Mouse (Mus musculus): Measurements from ENCODE around the gene Krtap27-1. TPM values are rescaled to one million over a fixed set of nuclear protein-coding genes. Genes with fewer than 3 reads are reported as not detected.

Gene Krtap27-1
- polyA plus RNA-seq (2016; fragmentation: Nextera tagmentation; extraction: Ambion mirVana): not detected in 2 replicates

DNA sequence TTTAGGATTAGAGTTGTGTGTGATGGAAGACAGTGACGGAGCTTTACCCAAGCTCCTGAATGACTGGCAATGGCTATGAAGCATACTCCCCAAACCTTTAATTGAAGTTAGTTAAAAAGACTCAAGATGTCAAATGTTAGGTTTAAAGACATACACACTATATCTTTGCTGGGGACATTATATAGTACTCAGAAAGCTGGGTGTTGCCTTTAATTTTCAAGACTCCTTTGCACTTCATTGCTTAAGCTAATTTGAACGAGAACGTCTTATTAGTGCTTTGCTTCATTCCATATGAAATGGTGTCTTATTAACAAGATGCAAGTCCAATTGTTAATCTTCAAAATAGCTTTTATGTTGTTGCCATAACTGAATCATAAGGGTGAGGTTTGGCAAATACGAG lies at the start of gene Krtap27-1:
Krtap27-1 (minus strand) TSS at position 101 of the 400 bp plus-strand sequence.
- WGBS: 92% methylated on average over 4 of the region's 4 CpGs
- Histone ChIP-seq H3K36me3 (replicated peaks) (no peaks in the 10 kb centered on the region), H3K27me3 (replicated peaks; ENCODE audit: low read depth, poor library complexity, severe bottlenecking) (no peaks in the 10 kb centered on the region), H3K4me3 (no peak within 1 kb of the TSS), H3K9me3 (no peaks in the 10 kb centered on the region), H3K27ac (replicated peaks) (no peak within 1 kb of the TSS), H3K4me1 (no peaks in the 10 kb centered on the region)
- no peak for DNase-seq (ENCODE audit: low spot score)

DNA sequence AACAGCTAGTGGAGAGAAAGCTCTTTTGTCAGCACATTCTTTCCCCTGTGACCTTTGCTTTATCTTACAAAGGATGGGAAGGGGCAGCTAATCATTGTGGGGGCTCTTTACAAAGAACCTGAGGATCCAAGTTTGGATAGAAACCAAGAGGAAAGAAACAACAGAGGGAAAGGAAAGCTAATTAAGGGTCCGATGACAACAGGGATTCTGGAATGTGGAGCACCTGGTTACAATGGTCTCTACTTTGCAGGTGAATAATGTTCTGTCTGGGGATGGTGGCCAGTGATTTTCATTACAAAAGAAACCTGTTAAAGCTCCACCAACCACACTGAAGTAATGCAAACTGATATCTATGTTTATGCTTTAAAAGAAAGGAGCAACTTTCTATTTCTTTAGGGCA lies 48.6 kb upstream of the Krtap27-1 start:
- Histone ChIP-seq H3K27me3 (replicated peaks; ENCODE audit: low read depth, poor library complexity, severe bottlenecking) (no peaks in the 10 kb centered on the region), H3K36me3 (replicated peaks) (no peaks in the 10 kb centered on the region), H3K4me1 (0 out of 2 replicates have a peak, but pooled peaks cover 3% of the 10 kb centered on the region), H3K27ac (replicated peaks) (no peak overlapping the region), H3K4me3 (no peak overlapping the region), H3K9me3 (no peaks in the 10 kb centered on the region)
- WGBS: 19% methylated on average over 1 of the region's 1 CpGs
- DNase-seq (ENCODE audit: low spot score): no peak

DNA sequence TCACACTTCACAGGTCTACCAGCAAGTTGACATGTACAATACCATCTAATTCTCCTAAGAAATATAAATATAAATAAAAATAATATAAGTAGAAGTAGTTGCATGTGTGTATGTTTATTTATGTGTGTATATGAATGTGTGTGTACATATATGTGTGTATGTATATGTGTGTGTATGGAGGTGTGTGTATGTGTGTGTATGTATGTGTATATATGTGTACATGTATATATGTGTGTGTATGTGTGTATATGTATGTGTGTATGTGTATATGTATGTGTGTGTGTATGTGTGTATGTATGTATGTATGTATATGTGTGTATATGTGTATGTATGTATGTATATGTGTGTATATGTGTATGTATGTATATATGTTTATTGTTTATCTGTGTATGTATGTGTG lies 45.1 kb upstream of the Krtap27-1 start:
- H3K36me3 ChIP-seq (replicated peaks): no peaks in the 10 kb centered on the region
- no peaks in the 10 kb centered on the region for H3K27me3 ChIP-seq (replicated peaks; ENCODE audit: low read depth, poor library complexity, severe bottlenecking)
- H3K9me3 ChIP-seq: no peaks in the 10 kb centered on the region
- H3K4me1 ChIP-seq: no peaks in the 10 kb centered on the region
- H3K4me3 ChIP-seq: no peak overlapping the region
- no peak for DNase-seq (ENCODE audit: low spot score)
- H3K27ac ChIP-seq (replicated peaks): no peak overlapping the region

DNA sequence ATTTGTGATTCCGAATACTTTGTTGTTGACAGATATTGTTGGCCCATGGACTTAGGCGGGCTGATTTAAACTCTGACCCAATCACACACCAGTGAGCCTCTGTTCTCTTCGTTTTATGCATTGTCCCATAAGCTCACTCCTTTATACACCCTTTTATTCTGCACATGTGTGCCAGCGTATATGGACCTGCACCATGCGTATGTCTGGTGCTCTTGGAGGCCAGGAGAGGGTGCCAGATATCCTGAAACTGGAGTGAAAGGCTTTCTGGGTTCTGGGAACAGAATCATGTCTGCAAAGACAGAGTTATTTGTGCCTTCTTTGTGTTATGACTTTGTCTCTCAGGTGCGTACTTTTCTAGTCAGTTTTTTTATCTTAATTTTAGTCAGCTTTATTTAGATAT lies 39.8 kb upstream of the Krtap27-1 start:
- 78% methylated on average over 6 of the region's 6 CpGs for WGBS
- no peak for DNase-seq (ENCODE audit: low spot score)

DNA sequence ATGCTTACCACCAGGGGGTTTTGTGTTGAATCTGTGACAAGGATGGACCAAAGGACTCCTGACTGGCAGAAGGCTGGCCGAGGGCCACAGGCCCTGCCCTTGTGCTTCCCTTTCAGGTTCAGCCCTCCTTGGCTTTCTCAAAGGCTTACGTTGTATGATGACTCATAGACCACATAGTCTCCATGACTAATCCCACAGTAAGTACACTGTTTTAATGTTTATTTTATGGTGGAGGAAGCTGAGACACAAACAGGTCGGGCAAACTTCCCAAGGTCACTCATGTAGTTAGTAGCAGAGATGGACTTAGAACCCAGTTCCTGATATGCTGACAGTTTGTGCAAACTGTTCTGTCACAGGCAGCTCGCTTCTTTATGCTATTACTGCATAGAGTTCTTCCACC lies 39.3 kb upstream of the Krtap27-1 start:
- Histone ChIP-seq H3K36me3 (replicated peaks) (no peaks in the 10 kb centered on the region), H3K9me3 (no peaks in the 10 kb centered on the region), H3K4me3 (no peak overlapping the region), H3K4me1 (no peaks in the 10 kb centered on the region), H3K27me3 (replicated peaks; ENCODE audit: low read depth, poor library complexity, severe bottlenecking) (no peaks in the 10 kb centered on the region), H3K27ac (replicated peaks) (no peak overlapping the region)
- DNase-seq (ENCODE audit: low spot score): no peak
- whole genome bisulfite sequencing: 82% methylated on average over 4 of the region's 4 CpGs

More for the DNA sequence above, 39.8 kb upstream of the Krtap27-1 start:
- no peak overlapping the region for H3K27ac ChIP-seq (replicated peaks)
- no peaks in the 10 kb centered on the region for H3K9me3 ChIP-seq
- H3K4me1 ChIP-seq: no peaks in the 10 kb centered on the region
- no peak overlapping the region for H3K4me3 ChIP-seq
- no peaks in the 10 kb centered on the region for H3K36me3 ChIP-seq (replicated peaks)
- H3K27me3 ChIP-seq (replicated peaks; ENCODE audit: low read depth, poor library complexity, severe bottlenecking): no peaks in the 10 kb centered on the region

GRCm38 (mm10) chr16:88707496-88708012 lies 36.1 kb upstream of the Krtap27-1 start, which contains the start of gene 2310061N02Rik:
Gene 2310061N02Rik, minus strand, starts transcription at chr16:88707962.
- Histone ChIP-seq H3K4me3 (no peak within 1 kb of the TSS), H3K36me3 (replicated peaks) (no peaks in the 10 kb centered on the region), H3K27me3 (replicated peaks; ENCODE audit: low read depth, poor library complexity, severe bottlenecking) (no peaks in the 10 kb centered on the region), H3K27ac (replicated peaks) (no peak within 1 kb of the TSS), H3K9me3 (no peaks in the 10 kb centered on the region), H3K4me1 (no peaks in the 10 kb centered on the region)
- no peak for DNase-seq (ENCODE audit: low spot score)
- 93% methylated on average over 10 of the region's 10 CpGs for WGBS

DNA sequence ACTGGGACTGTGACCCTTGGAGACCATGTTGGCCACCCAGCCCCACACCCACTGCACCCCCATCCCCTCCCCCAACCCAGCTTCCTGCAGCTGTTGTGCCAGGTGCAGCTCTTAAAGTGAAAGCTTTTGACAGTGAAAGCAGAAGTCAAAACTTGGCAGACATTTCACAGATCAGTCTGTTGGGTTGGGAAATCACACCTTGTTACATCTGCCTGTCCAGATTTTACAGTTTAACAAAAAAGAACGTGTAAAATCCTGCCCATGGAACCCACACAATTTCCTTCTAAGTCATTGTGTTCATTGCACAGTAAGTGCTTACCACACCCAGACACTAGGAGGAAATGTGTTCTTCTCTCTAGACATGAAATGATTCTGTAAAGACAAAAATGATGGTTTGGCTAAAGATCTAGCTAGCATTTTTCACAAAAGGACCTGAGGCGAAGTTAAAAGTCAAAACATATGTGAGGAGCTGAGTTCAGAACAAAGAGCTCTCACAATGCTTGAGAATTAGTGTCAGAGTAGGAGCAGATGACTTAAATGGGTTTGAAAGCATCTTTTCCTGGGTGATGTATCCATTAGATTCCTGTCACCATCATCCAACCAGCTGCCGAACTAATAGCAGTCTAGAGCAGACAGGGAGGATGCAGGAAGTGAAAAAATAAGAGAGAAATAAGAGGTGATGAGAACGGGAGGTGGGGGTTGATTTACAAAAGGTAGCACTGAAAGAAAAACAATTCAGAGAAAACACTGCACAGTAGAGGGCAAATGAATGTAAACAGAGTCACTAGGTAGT lies 29.8 kb upstream of the Krtap27-1 start:
- WGBS: 45% methylated on average over 4 of the region's 4 CpGs

GRCm38 (mm10) chr16:88696256-88696655 lies 24.8 kb upstream of the Krtap27-1 start:
- WGBS: 82% methylated on average over 4 of the region's 4 CpGs
- DNase-seq (ENCODE audit: low spot score): no peak
- Histone ChIP-seq H3K27ac (replicated peaks) (no peak overlapping the region), H3K27me3 (replicated peaks; ENCODE audit: low read depth, poor library complexity, severe bottlenecking) (no peaks in the 10 kb centered on the region), H3K9me3 (no peaks in the 10 kb centered on the region), H3K4me3 (no peak overlapping the region), H3K4me1 (peaks cover 5% of the 10 kb centered on the region), H3K36me3 (replicated peaks) (no peaks in the 10 kb centered on the region)

More for the DNA sequence above, 29.8 kb upstream of the Krtap27-1 start:
- H3K27ac ChIP-seq (replicated peaks): peak overlapping the region; percentile 14; the same call in 1 of the 2 replicates
- H3K4me1 ChIP-seq: peaks cover 7% of the 10 kb centered on the region
- H3K36me3 ChIP-seq (replicated peaks): no peaks in the 10 kb centered on the region
- H3K27me3 ChIP-seq (replicated peaks; ENCODE audit: low read depth, poor library complexity, severe bottlenecking): no peaks in the 10 kb centered on the region
- peak; percentile 46 for DNase-seq (ENCODE audit: low spot score)
- H3K9me3 ChIP-seq: no peaks in the 10 kb centered on the region
- no peak overlapping the region for H3K4me3 ChIP-seq

DNA sequence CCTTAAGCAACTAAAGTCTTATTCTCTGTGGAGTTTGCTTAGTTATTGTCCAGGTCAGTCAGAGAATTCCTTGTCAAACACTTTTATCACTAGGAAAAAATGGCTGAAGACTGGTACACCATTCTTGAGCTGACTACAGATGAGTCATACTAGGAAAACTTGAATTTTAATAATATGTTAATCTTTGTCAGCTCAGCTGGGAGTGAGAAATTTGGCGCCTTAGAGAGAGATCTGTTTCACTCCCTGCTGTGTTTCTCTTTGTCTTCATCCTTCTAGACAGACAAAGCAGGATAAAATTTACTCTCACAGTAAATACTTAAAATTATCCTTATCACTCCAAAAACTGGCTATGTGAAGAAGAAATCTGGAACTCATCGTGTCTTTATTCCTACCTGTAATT lies 9.8 kb upstream of the Krtap27-1 start:
- 65% methylated on average over 2 of the region's 2 CpGs for WGBS
- no peaks in the 10 kb centered on the region for H3K27me3 ChIP-seq (replicated peaks; ENCODE audit: low read depth, poor library complexity, severe bottlenecking)
- DNase-seq (ENCODE audit: low spot score): no peak

GRCm38 (mm10) chr16:88679099-88679498 lies 7.6 kb upstream of the Krtap27-1 start:
- no peaks in the 10 kb centered on the region for H3K9me3 ChIP-seq
- no peaks in the 10 kb centered on the region for H3K36me3 ChIP-seq (replicated peaks)
- no peak for DNase-seq (ENCODE audit: low spot score)
- no peaks in the 10 kb centered on the region for H3K4me1 ChIP-seq
- no peak overlapping the region for H3K4me3 ChIP-seq
- H3K27ac ChIP-seq (replicated peaks): no peak overlapping the region
- H3K27me3 ChIP-seq (replicated peaks; ENCODE audit: low read depth, poor library complexity, severe bottlenecking): no peaks in the 10 kb centered on the region
- 87% methylated on average over 6 of the region's 6 CpGs for WGBS

More for the DNA sequence above, 9.8 kb upstream of the Krtap27-1 start:
- Histone ChIP-seq H3K27ac (replicated peaks) (no peak overlapping the region), H3K4me1 (no peaks in the 10 kb centered on the region), H3K4me3 (no peak overlapping the region), H3K36me3 (replicated peaks) (no peaks in the 10 kb centered on the region), H3K9me3 (no peaks in the 10 kb centered on the region)

DNA sequence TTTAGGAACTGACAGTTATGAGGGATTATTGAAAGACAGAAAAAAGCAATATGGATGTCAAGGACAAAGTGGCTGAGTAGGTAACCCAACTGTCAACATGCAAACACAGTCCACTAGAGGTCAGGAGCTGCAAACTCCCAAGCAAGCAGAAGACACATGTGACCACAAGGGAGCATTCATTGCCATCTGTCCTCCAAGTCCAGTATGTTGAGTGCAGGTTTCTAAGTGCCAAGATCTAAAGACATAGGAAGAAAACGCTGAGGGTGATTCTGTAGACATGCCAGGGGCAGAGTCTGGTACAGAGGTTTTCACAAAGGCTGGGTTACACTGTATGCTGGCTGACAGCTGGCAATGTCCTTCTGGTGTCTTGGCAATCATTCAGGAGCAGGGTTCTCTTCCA lies 14.0 kb downstream of the Krtap27-1 start:
- Histone ChIP-seq H3K9me3 (no peaks in the 10 kb centered on the region), H3K4me3 (no peak overlapping the region), H3K36me3 (replicated peaks) (no peaks in the 10 kb centered on the region), H3K4me1 (no peaks in the 10 kb centered on the region), H3K27ac (replicated peaks) (no peak overlapping the region), H3K27me3 (replicated peaks; ENCODE audit: low read depth, poor library complexity, severe bottlenecking) (no peaks in the 10 kb centered on the region)
- WGBS: 62% methylated on average over 1 of the region's 1 CpGs
- DNase-seq (ENCODE audit: low spot score): no peak

DNA sequence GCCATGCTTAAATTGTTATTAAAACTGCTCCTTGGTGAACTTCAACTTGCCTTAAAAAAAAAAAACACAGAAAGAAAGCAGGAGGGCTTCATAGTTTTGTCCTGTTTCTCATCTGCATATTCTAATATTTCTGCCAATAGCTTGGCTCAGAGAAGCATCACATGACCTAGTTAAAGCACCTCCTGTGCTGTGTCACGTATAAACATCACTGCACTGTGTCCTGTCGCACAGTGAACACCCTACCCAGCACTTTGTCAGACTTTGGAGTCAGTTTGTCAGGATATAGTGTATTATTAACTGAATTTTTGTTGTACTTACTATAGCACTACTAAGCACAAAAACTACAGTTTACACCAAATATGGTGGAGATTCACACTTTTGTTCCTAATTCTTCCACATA lies 19.5 kb downstream of the Krtap27-1 start:
- DNase-seq (ENCODE audit: low spot score): no peak
- Histone ChIP-seq H3K9me3 (no peaks in the 10 kb centered on the region), H3K27me3 (replicated peaks; ENCODE audit: low read depth, poor library complexity, severe bottlenecking) (no peaks in the 10 kb centered on the region), H3K27ac (replicated peaks) (no peak overlapping the region), H3K4me1 (0 out of 2 replicates have a peak, but pooled peaks cover 4% of the 10 kb centered on the region), H3K4me3 (no peak overlapping the region), H3K36me3 (replicated peaks) (no peaks in the 10 kb centered on the region)
- 72% methylated on average over 2 of the region's 2 CpGs for WGBS

DNA sequence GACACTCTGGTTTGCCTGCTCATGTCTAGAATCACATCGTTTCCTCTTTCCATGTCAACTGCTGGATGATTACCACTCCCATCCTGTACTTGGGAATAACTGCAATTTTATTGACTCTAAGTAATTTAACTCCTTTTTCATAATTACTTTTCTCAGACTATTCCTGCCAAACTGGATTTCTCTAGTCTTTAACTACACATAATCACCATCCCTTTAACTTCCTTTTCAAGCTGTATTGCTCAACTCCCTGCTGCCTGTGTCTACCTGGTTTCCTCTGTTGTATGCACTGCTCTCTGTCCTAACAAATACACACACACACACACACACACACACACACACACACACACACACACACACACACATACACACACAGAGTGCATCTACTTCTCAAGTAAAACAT lies 20.4 kb downstream of the Krtap27-1 start:
- no peak for DNase-seq (ENCODE audit: low spot score)
- 79% methylated on average over 1 of the region's 1 CpGs for WGBS

More for the DNA sequence above, 20.4 kb downstream of the Krtap27-1 start:
- Histone ChIP-seq H3K4me1 (0 out of 2 replicates have a peak, but pooled peaks cover 4% of the 10 kb centered on the region), H3K9me3 (no peaks in the 10 kb centered on the region), H3K27me3 (replicated peaks; ENCODE audit: low read depth, poor library complexity, severe bottlenecking) (no peaks in the 10 kb centered on the region), H3K36me3 (replicated peaks) (no peaks in the 10 kb centered on the region), H3K4me3 (no peak overlapping the region), H3K27ac (replicated peaks) (no peak overlapping the region)
